Mouse (Mus musculus) lung, postnatal 0 days (tissue): ENCODE measurements around the gene Ecd. TPM values are rescaled to one million over a fixed set of nuclear protein-coding genes. Genes with fewer than 3 reads are reported as not detected.
"Not testable (repeated sequence)": the region's sequence is repeated elsewhere in the genome, so short reads cannot be mapped to it uniquely, and the experiment has no call there.

Experiments
- ATAC-seq: fragments of 200-750 bp; cut with Nextera tagmentation; 2 replicates; pipeline ENCODE4 v1.8.0; 2017; ENCODE audit warnings: moderate library complexity
- DNase-seq: peaks from one replicate; pipeline ENCODE4 v3.0.0-alpha.2; 2016; ENCODE audit warnings: low spot score
- H3K27ac ChIP-seq: fragments of 300-500 bp; sonication (generic); 2 replicates; pipeline ENCODE4 v1.5.1; 2014; ENCODE audit warnings: antibody characterized with exemption, mild to moderate bottlenecking, low read length, mixed read lengths
- H3K27me3 ChIP-seq: fragments of 300-500 bp; sonication (generic); replicated peaks from 2 replicates; pipeline ENCODE4 v1.6.1; 2014; ENCODE audit warnings: low read length, mixed read lengths; ENCODE audit not compliant: insufficient read depth
- H3K36me3 ChIP-seq: fragments of 300-500 bp; sonication (generic); 2 replicates; pipeline ENCODE4 v1.6.1; 2014; ENCODE audit warnings: low read length, mixed read lengths; ENCODE audit not compliant: insufficient read depth
- H3K4me1 ChIP-seq: fragments of 300-500 bp; sonication (generic); 2 replicates; pipeline ENCODE4 v1.6.1; 2014; ENCODE audit warnings: antibody characterized with exemption, low read depth, low read length, mixed read lengths; ENCODE audit not compliant: insufficient read depth
- H3K4me2 ChIP-seq: fragments of 300-500 bp; sonication (generic); replicated peaks from 2 replicates; pipeline ENCODE4 v1.6.1; 2014; ENCODE audit warnings: low read depth, mild to moderate bottlenecking, low read length, moderate library complexity, mixed read lengths
- H3K4me3 ChIP-seq: fragments of 300-500 bp; sonication (generic); 2 replicates; pipeline ENCODE4 v1.5.1; 2014; ENCODE audit warnings: low read depth, low read length
- H3K9ac ChIP-seq: fragments of 300-500 bp; sonication (generic); replicated peaks from 2 replicates; pipeline ENCODE4 v1.6.1; 2014; ENCODE audit warnings: low read depth, mild to moderate bottlenecking
- H3K9me3 ChIP-seq: fragments of 300-500 bp; sonication (generic); 2 replicates; pipeline ENCODE4 v1.6.1; 2016; ENCODE audit warnings: low read length, mixed read lengths
- CTCF ChIP-seq: IDR thresholded peaks from 2 replicates; pipeline ENCODE4 v1.5.1; 2016; ENCODE audit warnings: antibody characterized with exemption, mild to moderate bottlenecking
- EP300 ChIP-seq: IDR thresholded peaks from 2 replicates; pipeline ENCODE4 v1.6.1; 2016; ENCODE audit warnings: antibody characterized with exemption, mild to moderate bottlenecking, control low read depth
- WGBS: fragments of 180-500 bp; shearing (Covaris S2); extraction: QIAGEN DNeasy Blood & Tissue Kit; methylation state at CpG from one replicate; pipeline ENCODE4 v1.1.7; 2014; 5-methylcytosine and 5-hydroxymethylcytosine counted together
- polyA plus RNA-seq: library from polyadenylated mRNA; unstranded; fragments of >200 nt; fragmentation: Nextera tagmentation; extraction: Ambion mirVana; gene quantifications from 2 replicates; pipeline ENCODE4 v1.2.1, GENCODE M21; 2015

Gene Ecd
- polyA plus RNA-seq, 1 experiment from 2014 or later, result 19.0 TPM

DNA sequence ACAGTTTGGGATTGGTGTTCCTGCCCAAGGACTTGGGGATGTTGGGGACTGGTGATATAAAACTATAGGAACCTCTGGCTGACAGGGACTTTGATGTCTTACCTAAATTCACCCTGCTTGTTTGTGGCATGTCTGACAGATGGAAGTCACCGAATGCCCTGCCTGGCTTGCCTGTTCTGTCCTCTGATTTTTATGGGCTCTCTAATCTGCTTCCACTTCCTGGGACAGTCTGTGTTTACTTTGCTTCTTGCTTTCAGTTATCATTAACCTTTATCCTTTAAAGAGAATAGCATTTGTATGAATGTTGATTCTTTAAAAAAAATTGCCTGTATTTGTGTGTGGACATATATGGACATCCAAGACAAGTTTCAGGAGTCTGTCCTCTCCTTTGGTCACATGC is 32.8 kb downstream of the Ecd start:
- no peak for ATAC-seq
- no peaks in the 10 kb centered on the region for H3K27me3 ChIP-seq
- no peak overlapping the region for H3K4me2 ChIP-seq
- no peak overlapping the region for H3K9ac ChIP-seq
- DNase-seq, result no peak
- H3K9me3 ChIP-seq, result no peaks in the 10 kb centered on the region
- peaks cover 3% of the 10 kb centered on the region; the same call in 1 of the 2 replicates for H3K36me3 ChIP-seq
- H3K27ac ChIP-seq, result no peak overlapping the region
- no peak overlapping the region for H3K4me3 ChIP-seq
- 42% methylated on average over 1 of the region's 1 CpGs for WGBS
- TF ChIP-seq EP300 (no peak), CTCF (no peak)
- H3K4me1 ChIP-seq, result no peaks in the 10 kb centered on the region

DNA sequence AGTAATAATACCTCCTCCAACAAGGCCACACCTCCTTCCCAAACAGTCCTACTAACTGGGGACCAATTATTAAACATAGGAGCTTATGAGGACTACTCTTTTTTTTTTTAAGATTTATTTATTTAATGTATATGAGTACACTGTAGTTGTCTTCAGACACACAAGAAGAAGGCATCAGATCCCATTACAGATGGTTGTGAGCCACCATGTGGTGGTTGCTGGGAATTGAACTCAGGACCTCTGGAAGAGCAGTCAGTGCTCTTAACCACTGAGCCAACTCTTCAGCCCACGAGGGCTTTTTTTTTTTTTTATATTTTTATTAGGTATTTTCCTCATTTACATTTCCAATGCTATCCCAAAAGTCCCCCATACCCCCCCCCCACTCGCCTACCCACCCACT is 42.8 kb downstream of the Ecd start:
- H3K4me1 ChIP-seq, H3K27ac ChIP-seq, H3K36me3 ChIP-seq, H3K27me3 ChIP-seq, H3K9me3 ChIP-seq, H3K4me3 ChIP-seq, H3K9ac ChIP-seq, DNase-seq, ATAC-seq, H3K4me2 ChIP-seq: not testable (repeated sequence)
- WGBS, result 68% methylated on average over 2 of the region's 2 CpGs

DNA sequence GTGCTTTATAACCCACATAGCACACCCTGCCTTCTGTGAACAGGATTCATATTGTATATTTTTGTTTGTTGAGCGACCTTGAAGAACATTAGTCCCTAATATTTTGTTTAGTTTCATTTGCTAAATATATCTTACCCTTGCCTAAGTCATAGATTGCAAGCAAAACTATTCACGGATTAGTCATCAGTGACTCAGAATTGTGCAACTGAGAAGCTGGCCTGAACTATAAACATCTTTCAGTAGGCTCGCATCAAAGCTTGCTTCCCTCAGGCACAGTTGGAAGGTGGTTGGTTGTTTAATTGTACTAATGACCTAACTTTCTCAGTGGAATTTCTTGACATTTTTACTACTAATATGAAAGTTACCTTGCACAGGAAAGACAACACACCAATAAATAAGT is 49.8 kb downstream of the Ecd start:
- Histone ChIP-seq H3K9me3 (no peaks in the 10 kb centered on the region), H3K27ac (no peak overlapping the region), H3K27me3 (no peaks in the 10 kb centered on the region), H3K36me3 (no peaks in the 10 kb centered on the region), H3K4me1 (no peaks in the 10 kb centered on the region; the same call in 1 of the 2 replicates), H3K9ac (no peak overlapping the region), H3K4me3 (no peak overlapping the region), H3K4me2 (no peak overlapping the region)
- TF ChIP-seq CTCF, result no peak
- TF ChIP-seq EP300, result peak; percentile 64
- peak; percentile 82 for DNase-seq
- WGBS, result 47% methylated on average over 3 of the region's 3 CpGs
- ATAC-seq, result peak; percentile 21; the same call in 1 of the 2 replicates

DNA sequence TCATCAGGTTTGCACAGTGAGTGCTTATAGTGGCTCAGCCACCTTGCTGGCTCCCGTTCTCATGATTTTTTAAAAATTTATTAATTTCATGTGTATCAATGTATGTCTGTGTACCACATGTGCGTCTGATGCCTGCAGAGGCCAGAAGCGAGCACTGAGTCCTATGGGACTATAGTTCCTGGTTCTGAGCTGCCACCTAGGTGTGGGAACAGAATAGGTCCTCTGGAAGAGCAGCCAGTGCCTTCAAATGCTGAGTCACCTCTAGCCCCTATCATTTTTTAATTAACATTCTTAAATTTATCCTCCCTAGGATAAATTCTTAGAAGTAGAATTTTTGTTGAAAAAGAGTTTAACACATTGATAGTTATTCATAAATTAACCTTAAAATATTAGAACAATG is 50.3 kb downstream of the Ecd start:
- Histone ChIP-seq H3K9me3 (no peaks in the 10 kb centered on the region), H3K4me3 (no peak overlapping the region), H3K9ac (no peak overlapping the region), H3K4me1 (no peaks in the 10 kb centered on the region; the same call in 1 of the 2 replicates), H3K4me2 (no peak overlapping the region), H3K36me3 (no peaks in the 10 kb centered on the region), H3K27ac (no peak overlapping the region), H3K27me3 (no peaks in the 10 kb centered on the region)
- 87% methylated on average over 3 of the region's 3 CpGs for WGBS
- TF ChIP-seq EP300, result no peak
- 0 out of 2 replicates have a peak, but pooled peaks have one; percentile 3 for TF ChIP-seq CTCF
- ATAC-seq (no peak), DNase-seq (no peak)

GRCm38 (mm10) chr14:20294947-20295346 is 53.0 kb downstream of the Ecd start:
- no peak for TF ChIP-seq CTCF
- TF ChIP-seq EP300, result no peak
- WGBS, result 33% methylated on average over 8 of the region's 8 CpGs
- Histone ChIP-seq H3K9ac (peak overlapping the region; percentile 20; the same call in 1 of the 2 replicates), H3K4me3 (peak overlapping the region; percentile 46), H3K9me3 (no peaks in the 10 kb centered on the region), H3K27ac (no peak overlapping the region), H3K4me2 (peak overlapping the region; percentile 49), H3K27me3 (no peaks in the 10 kb centered on the region), H3K4me1 (no peaks in the 10 kb centered on the region; the same call in 1 of the 2 replicates), H3K36me3 (no peaks in the 10 kb centered on the region)
- no peak for ATAC-seq
- no peak for DNase-seq

DNA sequence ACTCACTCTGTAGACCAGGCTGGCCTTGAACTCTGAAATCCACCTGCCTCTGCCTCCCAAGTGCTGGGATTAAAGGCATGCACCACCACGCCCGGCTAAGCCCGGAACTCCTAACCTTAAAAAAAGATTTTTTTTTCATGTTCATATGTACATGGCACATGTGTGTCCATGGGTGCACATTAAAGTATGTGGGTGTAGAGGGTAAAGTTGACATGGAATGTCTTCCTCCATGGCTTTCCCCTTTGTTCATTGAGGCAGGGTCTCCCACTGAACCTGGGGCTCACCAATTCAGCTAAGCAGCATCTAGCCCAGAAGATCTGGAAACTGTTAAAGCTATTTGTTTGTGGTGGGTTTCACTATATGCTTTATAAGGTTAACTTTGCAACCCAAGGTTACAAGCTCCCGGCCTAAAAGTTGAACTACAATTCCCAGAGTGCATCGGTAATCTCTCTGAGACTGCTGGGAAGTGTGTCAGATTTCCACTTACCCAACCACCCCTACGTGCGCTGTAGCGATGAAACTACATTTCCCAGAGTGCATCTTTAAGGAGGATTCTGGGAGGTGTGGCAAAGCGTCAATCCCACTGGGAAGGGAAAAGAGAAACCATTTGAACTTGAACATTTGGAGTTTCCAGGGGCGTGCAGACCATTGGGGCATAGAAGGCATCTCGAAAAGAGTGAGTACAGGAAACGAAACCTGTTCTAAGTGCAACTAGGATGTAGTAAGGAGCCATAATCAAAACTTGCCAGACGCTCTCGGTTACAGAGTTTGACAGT is 53.6 kb downstream of the Ecd start, which contains the start of gene Nudt13:
Gene Nudt13 (plus strand): TSS at position 581 of the 776 bp plus-strand sequence.
- TF ChIP-seq CTCF (no peak), EP300 (peak; percentile 46; the same call in 1 of the 2 replicates)
- no peaks in the 10 kb centered on the region for H3K9me3 ChIP-seq
- ATAC-seq (peak; percentile 99), DNase-seq (peak; percentile 99)
- no peaks in the 10 kb centered on the region for H3K36me3 ChIP-seq
- H3K27me3 ChIP-seq, result no peaks in the 10 kb centered on the region
- 22% methylated on average over 14 of the region's 14 CpGs for WGBS
- H3K4me3 ChIP-seq, result peak within 1 kb of the TSS; percentile 46
- no peaks in the 10 kb centered on the region; the same call in 1 of the 2 replicates for H3K4me1 ChIP-seq
- peak within 1 kb of the TSS; percentile 49 for H3K4me2 ChIP-seq
- H3K27ac ChIP-seq, result no peak within 1 kb of the TSS
- peak within 1 kb of the TSS; percentile 20; the same call in 1 of the 2 replicates for H3K9ac ChIP-seq
